Mouse (Mus musculus) megakaryocyte progenitor cell, adult 5-6 weeks (primary cell): ENCODE results near the gene Sephs1. TPM values are rescaled to one million over a fixed set of nuclear protein-coding genes. Genes with fewer than 3 reads are reported as not detected.

Experiments used
- ATAC-seq: replicated peaks from 2 replicates; pipeline ENCODE4 v1.8.0; 2016; ENCODE audit warnings: mild to moderate bottlenecking, moderate TSS enrichment, inconsistent platforms; ENCODE audit not compliant: poor library complexity
- total RNA-seq, 2 experiments: library from RNA; stranded (forward) in 1 of 2; stranded (reverse) in 1 of 2; fragments of 157-497, 149-512 nt in 1 of 2; fragments of 200-1000 nt in 1 of 2; gene quantifications; 2 replicates each; pipeline versions ENCODE4 v1.2.3 to v1.2.4; 2015 to 2017

The Sephs1 gene
- total RNA-seq (2015) (29.3 and 32.5 TPM in 2 replicates), total RNA-seq (2017) (30.2 and 42.7 TPM in 2 replicates)

GRCm38 (mm10) chr2:4881350-4882248 lies at the start of gene Sephs1:
TSS of gene Sephs1 (plus strand) at chr2:4881564.
- peak; percentile 79 for ATAC-seq

- ATAC-seq, result peak; percentile 40; the same call in 1 of the 2 replicates
These were observed 49.2 kb upstream of the Sephs1 start for GRCm38 (mm10) chr2:4832166-4832565.

- no peak for ATAC-seq
These were observed 31.9 kb upstream of the Sephs1 start for GRCm38 (mm10) chr2:4849449-4849848.

- ATAC-seq, result peak; percentile 55
These were observed 24.2 kb upstream of the Sephs1 start for GRCm38 (mm10) chr2:4857186-4857585.

- ATAC-seq, result no peak
These were observed 23.2 kb upstream of the Sephs1 start for GRCm38 (mm10) chr2:4858161-4858560.

GRCm38 (mm10) chr2:4864008-4864816 lies 17.2 kb upstream of the Sephs1 start:
- ATAC-seq, result peak; percentile 99

GRCm38 (mm10) chr2:4864817-4865296 lies 16.5 kb upstream of the Sephs1 start:
- ATAC-seq, result no peak

- ATAC-seq, result no peak
These were observed 13.2 kb upstream of the Sephs1 start for GRCm38 (mm10) chr2:4868028-4868725.

- ATAC-seq, result peak; percentile 47
These were observed 8.6 kb upstream of the Sephs1 start for GRCm38 (mm10) chr2:4872740-4873139.

GRCm38 (mm10) chr2:4873331-4873730 lies 8.0 kb upstream of the Sephs1 start:
- ATAC-seq, result no peak

- ATAC-seq, result 0 out of 2 replicates have a peak, but pooled peaks have one; percentile 30
These were observed 6.3 kb upstream of the Sephs1 start for GRCm38 (mm10) chr2:4875090-4875489.

- no peak for ATAC-seq
These were observed 5.2 kb upstream of the Sephs1 start for GRCm38 (mm10) chr2:4876131-4876530.

- peak; percentile 45 for ATAC-seq
These were observed 521 bp upstream of the Sephs1 start for GRCm38 (mm10) chr2:4880737-4881349.

GRCm38 (mm10) chr2:4882249-4882791 lies 956 bp downstream of the Sephs1 start:
- ATAC-seq, result peak; percentile 41

- ATAC-seq, result 0 out of 2 replicates have a peak, but pooled peaks have one; percentile 26
These were observed 1.8 kb downstream of the Sephs1 start for GRCm38 (mm10) chr2:4883009-4883704.

GRCm38 (mm10) chr2:4886896-4887295 lies 5.5 kb downstream of the Sephs1 start:
- no peak for ATAC-seq

GRCm38 (mm10) chr2:4895598-4895997 lies 14.2 kb downstream of the Sephs1 start:
- ATAC-seq, result no peak

- no peak for ATAC-seq
These were observed 15.6 kb downstream of the Sephs1 start for GRCm38 (mm10) chr2:4896970-4897369.

- no peak for ATAC-seq
These were observed 19.3 kb downstream of the Sephs1 start for GRCm38 (mm10) chr2:4900624-4901023.
